Mouse (Mus musculus): ENCODE data around the gene Usp53. TPM values are rescaled to one million over a fixed set of nuclear protein-coding genes. Genes with fewer than 3 reads are reported as not detected.
A peak's percentile ranks its signal among the peaks of the same experiment; 100 is the strongest.

Usp53 gene
- polyA plus RNA-seq, 1 experiment from 2014 or later: 6.7 TPM

DNA sequence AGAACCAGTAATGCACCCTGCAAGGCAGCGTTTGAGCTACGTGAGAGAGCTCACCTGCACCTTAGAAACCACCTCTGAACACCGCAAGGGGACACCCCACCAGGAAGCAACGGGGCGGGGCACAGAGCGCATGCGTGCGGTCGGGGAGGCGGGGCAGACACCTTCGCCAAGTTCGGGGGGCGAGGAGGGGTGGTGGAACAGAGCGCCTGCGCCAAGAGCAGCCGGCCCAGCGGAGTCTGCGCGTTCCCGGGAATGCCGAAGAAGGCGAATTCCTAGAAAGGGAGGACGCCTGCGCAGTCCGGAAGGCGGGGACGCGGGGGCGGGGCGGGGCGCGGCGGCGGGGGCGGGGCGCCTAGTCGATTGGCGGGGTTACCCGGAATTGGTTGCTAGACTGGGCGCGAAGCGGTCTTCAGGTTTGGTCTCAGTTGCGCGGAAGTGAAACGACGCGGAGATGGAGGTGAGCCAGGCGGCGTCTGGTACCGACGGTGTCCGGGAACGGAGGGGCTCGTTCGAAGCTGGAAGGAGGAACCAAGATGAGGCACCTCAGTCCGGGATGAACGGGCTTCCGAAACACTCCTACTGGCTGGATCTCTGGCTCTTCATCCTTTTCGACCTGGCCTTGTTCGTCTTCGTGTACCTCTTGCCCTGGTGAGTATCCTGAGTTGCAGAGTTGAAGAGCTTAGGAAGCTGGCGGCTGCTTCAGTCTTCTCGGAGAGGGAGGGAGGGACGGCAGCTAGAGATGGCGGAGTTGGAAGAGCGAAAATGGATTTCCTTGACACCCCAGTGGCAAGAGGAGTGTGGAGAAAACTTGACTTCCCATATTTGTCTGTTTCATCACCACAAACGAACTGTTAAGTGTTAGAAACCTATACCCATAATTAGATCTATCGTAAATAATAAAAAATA, 60.0 kb downstream of the Usp53 start, which contains the start of gene 1810037I17Rik:
Gene 1810037I17Rik (plus strand): TSS at position 195 of the 906 bp plus-strand sequence.
- peak within 1 kb of the TSS; percentile 57 for H3K4me3 ChIP-seq (ENCODE audit: low read depth, low read length)
- ATAC-seq: peak; percentile 99
- 1% methylated on average over 65 of the region's 68 CpGs for WGBS

GRCm38 (mm10) chr3:122923147-122923546, 61.2 kb downstream of the Usp53 start:
- H3K9me3 ChIP-seq (replicated peaks; ENCODE audit: control insufficient read depth, low read length): no peaks in the 10 kb centered on the region
- H3K9ac ChIP-seq (ENCODE audit: low read length): no peak overlapping the region
- H3K4me2 ChIP-seq (ENCODE audit: low read length): peak overlapping the region; percentile 51
- no peak overlapping the region for H3K27ac ChIP-seq (ENCODE audit: low read depth, low read length)
- ATAC-seq (no peak), DNase-seq (ENCODE audit: low spot score) (no peak)
- 0 out of 2 replicates have a peak, but pooled peaks cover 4% of the 10 kb centered on the region for H3K4me1 ChIP-seq (ENCODE audit: control insufficient read depth, insufficient read depth, low read length)
- H3K27me3 ChIP-seq (replicated peaks; ENCODE audit: control insufficient read depth, insufficient read depth, low read length): no peaks in the 10 kb centered on the region
- 77% methylated on average over 7 of the region's 7 CpGs for WGBS
- peaks cover 5% of the 10 kb centered on the region; the same call in 1 of the 2 replicates for H3K36me3 ChIP-seq (ENCODE audit: control insufficient read depth, insufficient read depth, low read length)
- 0 out of 2 replicates have a peak overlapping the region, but pooled peaks have one; percentile 57 for H3K4me3 ChIP-seq (ENCODE audit: low read depth, low read length)

More for the DNA sequence above, 60.0 kb downstream of the Usp53 start, which contains the start of gene 1810037I17Rik:
- no peaks in the 10 kb centered on the region for H3K9me3 ChIP-seq (replicated peaks; ENCODE audit: control insufficient read depth, low read length)
- peak within 1 kb of the TSS; percentile 51 for H3K4me2 ChIP-seq (ENCODE audit: low read length)
- H3K4me1 ChIP-seq (ENCODE audit: control insufficient read depth, insufficient read depth, low read length): 0 out of 2 replicates have a peak, but pooled peaks cover 4% of the 10 kb centered on the region
- H3K27ac ChIP-seq (ENCODE audit: low read depth, low read length): peak within 1 kb of the TSS; percentile 63; the same call in 1 of the 2 replicates
- peak; percentile 98 for DNase-seq (ENCODE audit: low spot score)
- peaks cover 5% of the 10 kb centered on the region; the same call in 1 of the 2 replicates for H3K36me3 ChIP-seq (ENCODE audit: control insufficient read depth, insufficient read depth, low read length)
- peak within 1 kb of the TSS; percentile 66 for H3K9ac ChIP-seq (ENCODE audit: low read length)
- no peaks in the 10 kb centered on the region for H3K27me3 ChIP-seq (replicated peaks; ENCODE audit: control insufficient read depth, insufficient read depth, low read length)

- H3K4me2 ChIP-seq (ENCODE audit: low read length): no peak overlapping the region
- 81% methylated on average over 8 of the region's 8 CpGs for WGBS
- no peak overlapping the region for H3K9ac ChIP-seq (ENCODE audit: low read length)
- H3K4me3 ChIP-seq (ENCODE audit: low read depth, low read length): no peak overlapping the region
- no peaks in the 10 kb centered on the region for H3K9me3 ChIP-seq (replicated peaks; ENCODE audit: control insufficient read depth, low read length)
- DNase-seq (ENCODE audit: low spot score) (no peak), ATAC-seq (no peak)
- peaks cover 5% of the 10 kb centered on the region; the same call in 1 of the 2 replicates for H3K36me3 ChIP-seq (ENCODE audit: control insufficient read depth, insufficient read depth, low read length)
- H3K4me1 ChIP-seq (ENCODE audit: control insufficient read depth, insufficient read depth, low read length): 0 out of 2 replicates have a peak, but pooled peaks cover 4% of the 10 kb centered on the region
- H3K27me3 ChIP-seq (replicated peaks; ENCODE audit: control insufficient read depth, insufficient read depth, low read length): no peaks in the 10 kb centered on the region
- H3K27ac ChIP-seq (ENCODE audit: low read depth, low read length): no peak overlapping the region
Observed at GRCm38 (mm10) chr3:122921676-122922527, 62.4 kb downstream of the Usp53 start.

GRCm38 (mm10) chr3:122920572-122921435, 63.5 kb downstream of the Usp53 start:
- WGBS: 65% methylated on average over 8 of the region's 8 CpGs

GRCm38 (mm10) chr3:122919260-122919659, 65.0 kb downstream of the Usp53 start, which contains the start of gene Gm10959:
Gm10959 (minus strand) TSS chr3:122919360.
- no peak within 1 kb of the TSS for H3K27ac ChIP-seq (ENCODE audit: low read depth, low read length)
- H3K27me3 ChIP-seq (replicated peaks; ENCODE audit: control insufficient read depth, insufficient read depth, low read length): no peaks in the 10 kb centered on the region
- H3K4me3 ChIP-seq (ENCODE audit: low read depth, low read length): no peak within 1 kb of the TSS
- H3K9ac ChIP-seq (ENCODE audit: low read length): no peak within 1 kb of the TSS
- no peak within 1 kb of the TSS for H3K4me2 ChIP-seq (ENCODE audit: low read length)
- H3K9me3 ChIP-seq (replicated peaks; ENCODE audit: control insufficient read depth, low read length): no peaks in the 10 kb centered on the region
- no peaks in the 10 kb centered on the region for H3K36me3 ChIP-seq (ENCODE audit: control insufficient read depth, insufficient read depth, low read length)
- no peaks in the 10 kb centered on the region for H3K4me1 ChIP-seq (ENCODE audit: control insufficient read depth, insufficient read depth, low read length)
- no peak for ATAC-seq
- WGBS: 87% methylated on average over 8 of the region's 8 CpGs
- no peak for DNase-seq (ENCODE audit: low spot score)

More at GRCm38 (mm10) chr3:122920572-122921435, 63.5 kb downstream of the Usp53 start:
- H3K36me3 ChIP-seq (ENCODE audit: control insufficient read depth, insufficient read depth, low read length): no peaks in the 10 kb centered on the region
- no peaks in the 10 kb centered on the region for H3K9me3 ChIP-seq (replicated peaks; ENCODE audit: control insufficient read depth, low read length)
- no peak overlapping the region for H3K4me3 ChIP-seq (ENCODE audit: low read depth, low read length)
- H3K9ac ChIP-seq (ENCODE audit: low read length): no peak overlapping the region
- ATAC-seq (no peak), DNase-seq (ENCODE audit: low spot score) (no peak)
- H3K27me3 ChIP-seq (replicated peaks; ENCODE audit: control insufficient read depth, insufficient read depth, low read length): no peaks in the 10 kb centered on the region
- H3K27ac ChIP-seq (ENCODE audit: low read depth, low read length): no peak overlapping the region
- no peak overlapping the region for H3K4me2 ChIP-seq (ENCODE audit: low read length)
- H3K4me1 ChIP-seq (ENCODE audit: control insufficient read depth, insufficient read depth, low read length): no peaks in the 10 kb centered on the region

DNA sequence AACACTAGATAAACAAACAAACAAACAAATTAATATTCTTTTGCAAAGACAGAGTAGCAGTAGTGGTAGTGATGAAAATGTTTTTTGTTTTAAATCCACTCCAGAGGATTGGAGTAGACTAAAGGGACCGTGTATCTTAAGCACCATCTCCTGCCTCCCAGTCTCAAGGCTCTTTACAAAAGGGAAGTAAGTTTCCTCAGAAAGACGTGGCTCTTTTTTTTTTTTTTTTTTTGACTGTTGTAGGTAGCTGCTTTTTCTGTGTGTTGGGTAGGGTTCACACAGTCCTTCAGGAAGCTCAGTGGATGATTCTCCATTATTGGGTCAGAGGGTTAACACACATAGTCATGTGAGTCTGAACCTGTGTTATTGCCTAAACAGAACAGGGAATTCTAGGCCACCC, 65.6 kb downstream of the Usp53 start:
- H3K4me1 ChIP-seq (ENCODE audit: control insufficient read depth, insufficient read depth, low read length): no peaks in the 10 kb centered on the region
- DNase-seq (ENCODE audit: low spot score) (no peak), ATAC-seq (no peak)
- H3K27ac ChIP-seq (ENCODE audit: low read depth, low read length): no peak overlapping the region
- H3K9me3 ChIP-seq (replicated peaks; ENCODE audit: control insufficient read depth, low read length): no peaks in the 10 kb centered on the region
- WGBS: 75% methylated on average over 2 of the region's 2 CpGs
- no peaks in the 10 kb centered on the region for H3K36me3 ChIP-seq (ENCODE audit: control insufficient read depth, insufficient read depth, low read length)
- H3K4me2 ChIP-seq (ENCODE audit: low read length): no peak overlapping the region
- H3K27me3 ChIP-seq (replicated peaks; ENCODE audit: control insufficient read depth, insufficient read depth, low read length): no peaks in the 10 kb centered on the region
- H3K9ac ChIP-seq (ENCODE audit: low read length): no peak overlapping the region
- H3K4me3 ChIP-seq (ENCODE audit: low read depth, low read length): no peak overlapping the region

DNA sequence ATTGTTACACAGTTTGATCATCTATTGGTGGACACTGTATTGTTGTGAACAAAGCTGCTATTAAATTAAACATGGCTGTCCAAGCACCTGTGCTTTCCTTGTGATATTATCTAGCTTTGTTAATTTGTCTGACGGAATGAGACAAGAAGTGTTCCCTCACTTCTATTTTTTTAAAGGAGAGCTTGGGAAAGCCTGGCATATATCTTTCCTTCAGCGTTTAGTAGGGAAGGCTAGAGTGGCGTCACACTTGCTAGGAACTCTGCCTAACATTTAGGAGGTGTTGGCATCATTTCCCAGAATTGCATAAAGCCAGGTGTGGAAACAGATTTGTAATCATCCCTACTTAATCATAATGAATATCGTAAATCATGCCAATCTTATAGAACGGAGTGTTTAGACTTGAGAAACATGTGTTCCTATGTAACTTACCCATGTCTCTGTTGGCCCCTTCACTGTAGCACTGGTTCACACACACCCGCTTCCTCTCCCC, 68.1 kb downstream of the Usp53 start:
- no peaks in the 10 kb centered on the region for H3K27me3 ChIP-seq (replicated peaks; ENCODE audit: control insufficient read depth, insufficient read depth, low read length)
- no peak for DNase-seq (ENCODE audit: low spot score)
- H3K9me3 ChIP-seq (replicated peaks; ENCODE audit: control insufficient read depth, low read length): no peaks in the 10 kb centered on the region
- H3K4me2 ChIP-seq (ENCODE audit: low read length): no peak overlapping the region
- 92% methylated on average over 6 of the region's 6 CpGs for WGBS
- H3K4me3 ChIP-seq (ENCODE audit: low read depth, low read length): no peak overlapping the region
- no peak overlapping the region for H3K9ac ChIP-seq (ENCODE audit: low read length)
- no peak overlapping the region for H3K27ac ChIP-seq (ENCODE audit: low read depth, low read length)
- H3K36me3 ChIP-seq (ENCODE audit: control insufficient read depth, insufficient read depth, low read length): no peaks in the 10 kb centered on the region
- ATAC-seq: no peak
- no peaks in the 10 kb centered on the region for H3K4me1 ChIP-seq (ENCODE audit: control insufficient read depth, insufficient read depth, low read length)

- Histone ChIP-seq H3K9ac (ENCODE audit: low read length) (no peak overlapping the region), H3K9me3 (replicated peaks; ENCODE audit: control insufficient read depth, low read length) (no peaks in the 10 kb centered on the region), H3K36me3 (ENCODE audit: control insufficient read depth, insufficient read depth, low read length) (no peaks in the 10 kb centered on the region), H3K4me1 (ENCODE audit: control insufficient read depth, insufficient read depth, low read length) (no peaks in the 10 kb centered on the region), H3K4me2 (ENCODE audit: low read length) (no peak overlapping the region), H3K27ac (ENCODE audit: low read depth, low read length) (no peak overlapping the region), H3K4me3 (ENCODE audit: low read depth, low read length) (no peak overlapping the region), H3K27me3 (replicated peaks; ENCODE audit: control insufficient read depth, insufficient read depth, low read length) (no peaks in the 10 kb centered on the region)
- no peak for DNase-seq (ENCODE audit: low spot score)
- 93% methylated on average over 5 of the region's 5 CpGs for WGBS
- no peak for ATAC-seq
Observed at GRCm38 (mm10) chr3:122915493-122915892, 68.8 kb downstream of the Usp53 start.

All from forebrain, embryonic 14.5 days (tissue).